Mouse (Mus musculus): ENCODE results near the gene Stx12. TPM values are rescaled to one million over a fixed set of nuclear protein-coding genes. Genes with fewer than 3 reads are reported as not detected.

The Stx12 gene
- total and polyA plus RNA-seq, 3 experiments: 6.7 to 39.6 (median 34.8) TPM

- no peaks in the 10 kb centered on the region for H3K9me3 ChIP-seq (replicated peaks)
- H3K36me3 ChIP-seq (replicated peaks): no peaks in the 10 kb centered on the region
- peaks cover 21% of the 10 kb centered on the region for H3K27me3 ChIP-seq (ENCODE audit: insufficient read depth, low read length)
- peaks cover 51% of the 10 kb centered on the region for H3K4me1 ChIP-seq (ENCODE audit: insufficient read depth, low read depth, low read length)
- no peak for DNase-seq (ENCODE audit: low spot score)
- H3K4me3 ChIP-seq (ENCODE audit: low read depth, low read length): no peak overlapping the region
- TF ChIP-seq CTCF (IDR thresholded peaks at IDR 0.05; ENCODE audit: low read depth, low read length) (no peak), GATA1 (IDR thresholded peaks at IDR 0.05; ENCODE audit: borderline replicate concordance, low read length) (no peak), POLR2AphosphoS5 (IDR thresholded peaks at IDR 0.05; ENCODE audit: insufficient replicate concordance, low read depth, low read length) (no peak), TAL1 (conservative IDR thresholded peaks at IDR 0.05; ENCODE audit: low read depth, low read length) (no peak), GATA2 (IDR thresholded peaks at IDR 0.05; ENCODE audit: borderline replicate concordance, low read depth, low read length) (no peak)
- ATAC-seq (ENCODE audit: extremely low read depth, insufficient number of reproducible peaks, low FRiP score, poor library complexity, severe bottlenecking): no peak
Observed at GRCm38 (mm10) chr4:132805146-132805545, 79.2 kb downstream of the Stx12 start.

DNA sequence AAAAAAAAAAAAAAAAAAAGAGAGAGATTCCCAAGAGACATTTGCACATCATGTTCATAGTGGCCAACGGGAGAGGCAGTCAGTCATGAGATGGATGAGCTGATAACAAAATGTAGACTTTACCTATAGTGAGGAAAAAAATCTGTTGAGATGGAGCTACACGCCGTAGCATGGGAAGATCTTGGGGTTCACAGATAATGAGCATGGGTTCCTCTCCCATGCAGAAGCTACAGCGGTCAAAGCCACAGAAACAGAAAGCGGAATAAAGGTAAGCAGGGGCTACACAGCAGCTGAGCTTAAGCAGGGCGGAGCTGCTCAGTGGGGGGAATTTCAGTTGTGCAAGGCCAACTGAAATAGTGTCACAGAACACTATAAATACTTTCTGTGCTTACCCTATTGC, 80.0 kb downstream of the Stx12 start:
- Histone ChIP-seq H3K9me3 (replicated peaks) (no peaks in the 10 kb centered on the region), H3K36me3 (replicated peaks) (no peaks in the 10 kb centered on the region), H3K27me3 (ENCODE audit: insufficient read depth, low read length) (peaks cover 21% of the 10 kb centered on the region), H3K4me3 (ENCODE audit: low read depth, low read length) (no peak overlapping the region), H3K4me1 (ENCODE audit: insufficient read depth, low read depth, low read length) (peaks cover 46% of the 10 kb centered on the region)
- peak; percentile 29 for DNase-seq (ENCODE audit: low spot score)
- no peak for ATAC-seq (ENCODE audit: extremely low read depth, insufficient number of reproducible peaks, low FRiP score, poor library complexity, severe bottlenecking)
- TF ChIP-seq CTCF (IDR thresholded peaks at IDR 0.05; ENCODE audit: low read depth, low read length): no peak

DNA sequence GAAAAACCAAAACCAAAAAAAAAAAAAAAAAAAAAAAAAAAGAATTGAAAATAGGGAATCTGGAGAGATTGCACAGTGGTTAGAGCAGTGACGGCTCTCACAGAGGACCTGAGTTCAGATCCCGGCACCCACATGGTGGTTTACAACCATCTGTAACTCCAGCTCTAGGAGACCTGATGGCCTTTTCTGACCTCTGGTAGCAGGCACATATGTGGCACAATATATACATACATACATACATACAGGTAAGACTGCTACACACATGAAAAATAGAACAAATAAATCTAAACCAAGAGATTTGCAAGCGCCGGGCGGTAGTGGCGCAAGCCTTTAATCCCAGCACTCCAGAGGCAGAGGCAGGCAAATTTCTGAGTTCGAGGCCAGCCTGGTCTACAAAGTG, 80.4 kb downstream of the Stx12 start:
- no peaks in the 10 kb centered on the region for H3K36me3 ChIP-seq (replicated peaks)
- DNase-seq (ENCODE audit: low spot score) (no peak), ATAC-seq (ENCODE audit: extremely low read depth, insufficient number of reproducible peaks, low FRiP score, poor library complexity, severe bottlenecking) (no peak)
- H3K4me1 ChIP-seq (ENCODE audit: insufficient read depth, low read depth, low read length): peaks cover 43% of the 10 kb centered on the region
- H3K4me3 ChIP-seq (ENCODE audit: low read depth, low read length): no peak overlapping the region
- H3K27me3 ChIP-seq (ENCODE audit: insufficient read depth, low read length): peaks cover 20% of the 10 kb centered on the region
- TF ChIP-seq GATA1 (IDR thresholded peaks at IDR 0.05; ENCODE audit: borderline replicate concordance, low read length) (no peak), CTCF (IDR thresholded peaks at IDR 0.05; ENCODE audit: low read depth, low read length) (no peak), POLR2AphosphoS5 (IDR thresholded peaks at IDR 0.05; ENCODE audit: insufficient replicate concordance, low read depth, low read length) (no peak), GATA2 (IDR thresholded peaks at IDR 0.05; ENCODE audit: borderline replicate concordance, low read depth, low read length) (no peak), TAL1 (conservative IDR thresholded peaks at IDR 0.05; ENCODE audit: low read depth, low read length) (no peak)
- no peaks in the 10 kb centered on the region for H3K9me3 ChIP-seq (replicated peaks)

Other genes with a start within 250 kb of the Stx12 start
- 82.6 and 101 TPM in 2 replicates for gene Eya3, start 245.5 kb downstream of the Stx12 start, total RNA-seq (2014; fragmentation: Nextera tagmentation)
- 31.0 and 35.0 TPM in 2 replicates for gene Eya3, start 245.5 kb downstream of the Stx12 start, total RNA-seq (2017)
- 2.2 and 4.3 TPM in 2 replicates for gene Eya3, start 245.5 kb downstream of the Stx12 start, polyA plus RNA-seq (2012)
- gene Xkr8, start 152.0 kb downstream of the Stx12 start, total RNA-seq (2014; fragmentation: Nextera tagmentation): 0.75 and 1.2 TPM in 2 replicates
- gene Xkr8, start 152.0 kb downstream of the Stx12 start, total RNA-seq (2017): 1.6 and 5.1 TPM in 2 replicates
- 0.17 and 0.46 TPM in 2 replicates for gene Xkr8, start 152.0 kb downstream of the Stx12 start, polyA plus RNA-seq (2012)
- not detected in 2 replicates for gene Smpdl3b, start 127.3 kb downstream of the Stx12 start, total RNA-seq (2014; fragmentation: Nextera tagmentation)
- gene Smpdl3b, start 127.3 kb downstream of the Stx12 start, total RNA-seq (2017): 0.23 and 0.33 TPM in 2 replicates
- gene Smpdl3b, start 127.3 kb downstream of the Stx12 start, polyA plus RNA-seq (2012): 0.04 and 0.08 TPM in 2 replicates
- gene Rpa2, start 116.2 kb downstream of the Stx12 start, total RNA-seq (2014; fragmentation: Nextera tagmentation): 48.8 and 56.5 TPM in 2 replicates
- 76.3 and 83.1 TPM in 2 replicates for gene Rpa2, start 116.2 kb downstream of the Stx12 start, total RNA-seq (2017)
- 109 and 132 TPM in 2 replicates for gene Rpa2, start 116.2 kb downstream of the Stx12 start, polyA plus RNA-seq (2012)
- 0.38 TPM in 1 of 2 replicates, not detected in the other for gene Themis2, start 88.1 kb downstream of the Stx12 start, total RNA-seq (2014; fragmentation: Nextera tagmentation)
- 0.29 and 0.55 TPM in 2 replicates for gene Themis2, start 88.1 kb downstream of the Stx12 start, total RNA-seq (2017)
- 0.16 and 0.32 TPM in 2 replicates for gene Themis2, start 88.1 kb downstream of the Stx12 start, polyA plus RNA-seq (2012)
- gene Ppp1r8, start 41.3 kb downstream of the Stx12 start, total RNA-seq (2014; fragmentation: Nextera tagmentation): 52.9 and 58.8 TPM in 2 replicates
- gene Ppp1r8, start 41.3 kb downstream of the Stx12 start, total RNA-seq (2017): 69.7 and 73.5 TPM in 2 replicates
- gene Ppp1r8, start 41.3 kb downstream of the Stx12 start, polyA plus RNA-seq (2012): 42.8 and 52.6 TPM in 2 replicates
- 24.2 and 25.9 TPM in 2 replicates for gene Fam76a, start 38.0 kb upstream of the Stx12 start, total RNA-seq (2014; fragmentation: Nextera tagmentation)
- gene Fam76a, start 38.0 kb upstream of the Stx12 start, total RNA-seq (2017): 28.3 and 39.8 TPM in 2 replicates
- 15.4 and 16.2 TPM in 2 replicates for gene Fam76a, start 38.0 kb upstream of the Stx12 start, polyA plus RNA-seq (2012)
- not detected in 2 replicates for gene Fgr, start 89.6 kb upstream of the Stx12 start, total RNA-seq (2014; fragmentation: Nextera tagmentation)
- 0.05 TPM in 1 of 2 replicates, not detected in the other for gene Fgr, start 89.6 kb upstream of the Stx12 start, total RNA-seq (2017)
- gene Fgr, start 89.6 kb upstream of the Stx12 start, polyA plus RNA-seq (2012): not detected in 2 replicates
- gene Ahdc1, start 126.8 kb upstream of the Stx12 start, total RNA-seq (2014; fragmentation: Nextera tagmentation): 15.6 and 19.8 TPM in 2 replicates
- 2.7 TPM in 2 replicates for gene Ahdc1, start 126.8 kb upstream of the Stx12 start, total RNA-seq (2017)
- 37.6 and 37.9 TPM in 2 replicates for gene Ahdc1, start 126.8 kb upstream of the Stx12 start, polyA plus RNA-seq (2012)
- gene Wasf2, start 246.0 kb upstream of the Stx12 start, total RNA-seq (2014; fragmentation: Nextera tagmentation): 127 and 152 TPM in 2 replicates
- gene Wasf2, start 246.0 kb upstream of the Stx12 start, total RNA-seq (2017): 8.2 and 12.1 TPM in 2 replicates
- gene Wasf2, start 246.0 kb upstream of the Stx12 start, polyA plus RNA-seq (2012): 54.9 and 58.3 TPM in 2 replicates